Mouse (Mus musculus) embryonic facial prominence, embryonic 13.5 days (tissue): ENCODE data around the gene Ncor2. TPM values are rescaled to one million over a fixed set of nuclear protein-coding genes. Genes with fewer than 3 reads are reported as not detected.

Experiments
- ATAC-seq: fragments of 200-750 bp; cut with Nextera tagmentation; 2 replicates; pipeline ENCODE4 v1.8.0; 2017; ENCODE audit warnings: low read depth; ENCODE audit not compliant: insufficient number of reproducible peaks, insufficient read depth, low FRiP score, low TSS enrichment
- H3K27ac ChIP-seq: fragments of 300-500 bp; sonication (generic); 2 replicates; pipeline ENCODE4 v1.5.1; 2015; ENCODE audit warnings: moderate library complexity, mild to moderate bottlenecking, inconsistent platforms
- H3K27me3 ChIP-seq: fragments of 300-500 bp; sonication (generic); 2 replicates; pipeline ENCODE4 v1.6.1; 2015; ENCODE audit warnings: mild to moderate bottlenecking, inconsistent platforms
- H3K36me3 ChIP-seq: fragments of 300-500 bp; sonication (generic); 2 replicates; pipeline ENCODE4 v1.6.1; 2015; ENCODE audit warnings: mild to moderate bottlenecking, inconsistent platforms
- H3K4me1 ChIP-seq: fragments of 300-500 bp; sonication (generic); 2 replicates; pipeline ENCODE4 v1.6.1; 2015; ENCODE audit warnings: inconsistent platforms
- H3K4me2 ChIP-seq: fragments of 300-500 bp; sonication (generic); 2 replicates; pipeline ENCODE4 v1.6.1; 2015; ENCODE audit warnings: moderate library complexity, mild to moderate bottlenecking, inconsistent platforms
- H3K4me3 ChIP-seq: fragments of 300-500 bp; sonication (generic); 2 replicates; pipeline ENCODE4 v1.5.1; 2015; ENCODE audit warnings: mild to moderate bottlenecking, inconsistent platforms
- H3K9ac ChIP-seq: fragments of 300-500 bp; sonication (generic); 2 replicates; pipeline ENCODE4 v1.6.1; 2015; ENCODE audit warnings: mild to moderate bottlenecking, inconsistent platforms
- H3K9me3 ChIP-seq: fragments of 300-500 bp; sonication (generic); 2 replicates; pipeline ENCODE4 v1.6.1; 2016; ENCODE audit warnings: inconsistent platforms
- whole genome bisulfite sequencing: fragments of 180-500 bp; shearing (Covaris S2); methylation state at CpG from one replicate; pipeline ENCODE4 v1.1.7; 2015; ENCODE audit warnings: mixed read lengths; 5-methylcytosine and 5-hydroxymethylcytosine counted together
- polyA plus RNA-seq: library from polyadenylated mRNA; unstranded; fragments of >200 nt; fragmentation: Nextera tagmentation; extraction: Ambion mirVana; gene quantifications from 2 replicates; pipeline ENCODE4 v1.2.1, GENCODE M21; 2015

Gene Ncor2
- 35.1 and 36.2 TPM in 2 replicates for polyA plus RNA-seq

DNA sequence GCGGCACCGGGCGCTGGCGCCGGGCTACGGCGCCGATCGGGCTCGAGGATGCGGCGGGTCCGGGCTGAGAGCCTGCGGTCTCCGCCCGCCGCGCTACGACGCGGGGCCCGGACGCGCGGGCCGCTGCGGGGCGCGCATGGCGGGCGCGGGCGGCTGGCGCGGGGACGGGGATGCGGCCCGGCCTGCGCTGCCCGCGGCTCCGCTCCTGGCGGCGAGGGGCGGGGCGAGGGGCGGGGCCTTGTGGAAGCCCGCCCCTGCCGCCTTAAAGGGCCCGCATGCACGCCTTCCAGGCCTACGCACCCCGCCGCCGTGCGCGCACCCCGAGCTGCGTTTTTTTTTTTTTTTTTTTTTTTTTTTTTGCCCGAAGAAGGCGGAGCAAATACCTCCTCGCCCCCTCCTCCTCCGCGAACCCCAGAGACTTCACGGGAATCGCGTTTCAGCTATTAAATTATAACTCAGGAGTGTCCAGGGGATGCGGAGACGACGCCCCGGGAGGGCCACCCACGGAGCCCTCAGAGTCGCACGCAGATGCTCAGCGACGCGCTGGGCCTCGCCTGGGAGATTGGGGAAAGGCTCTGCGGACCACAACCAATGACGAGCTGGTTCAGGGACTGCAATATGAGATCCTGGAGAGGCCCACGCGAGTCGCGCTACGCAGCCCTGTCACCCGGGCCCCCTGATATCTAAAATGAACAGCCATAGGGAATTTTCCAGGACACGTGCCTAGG lies at the start of gene Ncor2:
Gene Ncor2 (minus strand): TSS at position 213 of the 728 bp plus-strand sequence.
- under 1% methylated on average over 57 of the region's 87 CpGs for WGBS

DNA sequence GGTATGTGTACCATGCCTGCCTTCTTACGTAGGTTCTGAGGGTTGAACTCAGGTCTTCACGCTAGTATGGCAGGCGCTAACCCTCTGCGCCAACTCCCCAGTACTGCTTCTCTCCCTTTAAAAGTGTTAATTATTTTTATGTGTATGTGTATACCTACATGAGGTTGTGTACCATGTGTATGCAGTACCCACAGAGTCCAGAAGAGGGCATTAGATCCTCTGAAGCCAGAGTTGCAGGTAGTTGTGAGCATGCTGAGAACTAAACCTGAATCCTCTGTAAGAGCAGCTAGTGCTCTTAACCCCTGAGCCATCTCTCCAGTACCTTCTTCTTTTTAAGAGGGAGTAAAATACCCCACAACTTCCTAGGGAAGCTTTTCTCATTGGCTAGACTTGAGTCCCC lies 48.7 kb upstream of the Ncor2 start:
- no peak for ATAC-seq
- peaks cover 6% of the 10 kb centered on the region for H3K9me3 ChIP-seq
- no peak overlapping the region for H3K4me2 ChIP-seq
- no peaks in the 10 kb centered on the region for H3K36me3 ChIP-seq
- H3K4me1 ChIP-seq, result peaks cover 8% of the 10 kb centered on the region; the same call in 1 of the 2 replicates
- H3K27ac ChIP-seq, result no peak overlapping the region
- H3K27me3 ChIP-seq, result no peaks in the 10 kb centered on the region
- H3K9ac ChIP-seq, result no peak overlapping the region
- 94% methylated on average over 4 of the region's 4 CpGs for whole genome bisulfite sequencing
- H3K4me3 ChIP-seq, result no peak overlapping the region

More for the DNA sequence above, at the start of gene Ncor2:
- no peaks in the 10 kb centered on the region for H3K9me3 ChIP-seq
- ATAC-seq, result peak; percentile 71
- H3K36me3 ChIP-seq, result no peaks in the 10 kb centered on the region
- H3K4me1 ChIP-seq, result peaks cover 59% of the 10 kb centered on the region
- H3K9ac ChIP-seq, result peak within 1 kb of the TSS; percentile 95
- H3K4me3 ChIP-seq, result peak within 1 kb of the TSS; percentile 90
- H3K27ac ChIP-seq, result peak within 1 kb of the TSS; percentile 97
- no peaks in the 10 kb centered on the region for H3K27me3 ChIP-seq
- peak within 1 kb of the TSS; percentile 87 for H3K4me2 ChIP-seq

- H3K9ac ChIP-seq, result no peak overlapping the region
- no peak for ATAC-seq
- no peak overlapping the region for H3K4me3 ChIP-seq
- no peaks in the 10 kb centered on the region for H3K36me3 ChIP-seq
- peaks cover 6% of the 10 kb centered on the region for H3K9me3 ChIP-seq
- H3K4me1 ChIP-seq, result peaks cover 8% of the 10 kb centered on the region; the same call in 1 of the 2 replicates
- H3K4me2 ChIP-seq, result no peak overlapping the region
- 69% methylated on average over 12 of the region's 12 CpGs for WGBS
- no peaks in the 10 kb centered on the region for H3K27me3 ChIP-seq
- no peak overlapping the region for H3K27ac ChIP-seq
These were observed 47.2 kb upstream of the Ncor2 start for GRCm38 (mm10) chr5:125226229-125226634.

- no peak for ATAC-seq
- Histone ChIP-seq H3K4me2 (no peak overlapping the region), H3K9ac (no peak overlapping the region), H3K4me3 (no peak overlapping the region), H3K4me1 (peaks cover 7% of the 10 kb centered on the region; the same call in 1 of the 2 replicates), H3K27ac (no peak overlapping the region), H3K36me3 (no peaks in the 10 kb centered on the region), H3K27me3 (no peaks in the 10 kb centered on the region), H3K9me3 (peaks cover 6% of the 10 kb centered on the region)
- WGBS, result 26% methylated on average over 3 of the region's 3 CpGs
These were observed 45.9 kb upstream of the Ncor2 start for GRCm38 (mm10) chr5:125224925-125225324.

DNA sequence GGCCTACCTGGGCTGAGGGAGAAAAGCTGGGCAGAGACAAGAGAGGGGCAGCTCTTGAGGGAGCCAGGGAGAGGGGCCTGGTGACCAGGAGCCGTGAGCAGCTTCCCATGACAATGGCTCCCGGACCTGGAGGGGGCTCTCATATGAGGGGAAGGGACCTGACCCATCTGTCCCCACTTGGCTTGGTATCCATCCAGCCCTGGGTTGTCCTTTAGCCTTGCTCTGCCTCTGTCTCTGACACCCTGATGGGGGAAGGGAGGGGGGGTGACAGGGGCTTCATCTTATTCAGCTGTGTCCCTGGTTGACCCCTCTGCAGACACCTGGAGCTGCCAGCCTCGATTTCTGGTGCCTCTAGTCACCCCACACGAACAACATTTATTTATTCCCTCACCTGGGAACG lies 44.9 kb upstream of the Ncor2 start:
- Histone ChIP-seq H3K36me3 (no peaks in the 10 kb centered on the region), H3K27me3 (no peaks in the 10 kb centered on the region), H3K27ac (no peak overlapping the region), H3K4me3 (no peak overlapping the region), H3K4me2 (no peak overlapping the region), H3K4me1 (peaks cover 5% of the 10 kb centered on the region; the same call in 1 of the 2 replicates), H3K9me3 (peaks cover 6% of the 10 kb centered on the region), H3K9ac (no peak overlapping the region)
- no peak for ATAC-seq
- WGBS, result 64% methylated on average over 5 of the region's 5 CpGs

DNA sequence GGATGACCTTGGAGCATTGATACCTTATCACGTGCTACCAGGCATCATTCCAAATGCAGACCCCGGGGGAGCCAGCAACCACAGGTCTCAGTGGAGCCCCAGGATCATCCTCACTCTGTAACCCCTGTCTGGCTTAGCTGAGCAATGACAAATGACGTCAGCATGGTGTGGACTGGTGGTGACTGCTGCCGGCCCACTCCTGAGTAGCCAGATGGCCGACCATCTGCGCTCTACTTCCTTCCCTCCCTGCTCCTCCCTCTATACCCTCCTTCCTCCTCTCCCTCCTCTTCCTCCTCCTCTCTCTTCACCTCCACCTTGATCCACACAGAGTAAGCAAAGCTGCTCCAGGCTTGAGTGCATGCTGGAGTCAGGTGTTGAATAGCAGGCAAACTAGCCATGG lies 43.7 kb upstream of the Ncor2 start:
- no peak overlapping the region for H3K4me3 ChIP-seq
- peaks cover 5% of the 10 kb centered on the region; the same call in 1 of the 2 replicates for H3K4me1 ChIP-seq
- peaks cover 4% of the 10 kb centered on the region for H3K9me3 ChIP-seq
- no peak overlapping the region for H3K4me2 ChIP-seq
- ATAC-seq, result no peak
- 72% methylated on average over 6 of the region's 6 CpGs for WGBS
- no peak overlapping the region for H3K9ac ChIP-seq
- H3K27ac ChIP-seq, result no peak overlapping the region
- 0 out of 2 replicates have a peak, but pooled peaks cover 3% of the 10 kb centered on the region for H3K27me3 ChIP-seq
- no peaks in the 10 kb centered on the region for H3K36me3 ChIP-seq

- H3K9me3 ChIP-seq, result no peaks in the 10 kb centered on the region
- 57% methylated on average over 3 of the region's 3 CpGs for WGBS
- 0 out of 2 replicates have a peak, but pooled peaks have one; percentile 44 for ATAC-seq
These were observed 42.8 kb upstream of the Ncor2 start for GRCm38 (mm10) chr5:125221868-125222267.

DNA sequence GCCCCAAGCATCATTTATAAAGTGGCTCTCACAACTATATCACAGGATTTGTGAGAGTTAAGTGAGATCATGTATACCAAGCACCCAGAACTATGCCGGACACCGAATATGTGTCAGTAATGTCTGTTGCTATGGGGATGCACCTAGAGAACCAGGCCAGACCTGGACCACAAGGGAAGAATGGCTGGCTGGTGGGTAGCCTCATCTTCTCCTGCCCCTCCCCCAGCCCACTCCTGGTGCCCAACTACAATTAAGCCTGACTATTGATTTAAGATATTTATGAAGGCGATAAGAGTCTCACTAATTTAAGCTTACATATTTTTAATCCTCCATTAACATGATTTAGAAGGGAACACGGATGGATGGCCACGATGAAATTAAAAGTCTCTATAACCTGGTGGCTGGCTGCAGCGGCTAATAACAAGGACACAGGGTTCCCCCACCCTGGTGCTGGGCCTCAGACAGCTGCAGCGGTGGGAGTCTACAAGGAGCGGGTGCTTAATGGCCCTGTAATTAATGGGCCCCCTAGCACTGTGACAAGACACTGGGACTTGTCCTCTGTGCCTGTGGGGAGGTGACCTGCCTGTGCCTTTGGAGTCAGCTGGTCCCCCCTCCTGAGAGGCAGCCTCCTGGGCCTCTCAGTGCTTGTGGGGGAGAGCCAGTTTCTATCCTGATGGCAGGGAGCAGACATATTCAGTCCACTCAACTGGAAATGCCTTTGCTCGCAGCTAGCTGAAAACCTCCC lies 38.6 kb upstream of the Ncor2 start:
- Histone ChIP-seq H3K36me3 (no peaks in the 10 kb centered on the region), H3K27me3 (0 out of 2 replicates have a peak, but pooled peaks cover 6% of the 10 kb centered on the region), H3K4me3 (no peak overlapping the region), H3K27ac (no peak overlapping the region), H3K9ac (no peak overlapping the region), H3K9me3 (no peaks in the 10 kb centered on the region), H3K4me1 (peaks cover 17% of the 10 kb centered on the region), H3K4me2 (no peak overlapping the region)
- 78% methylated on average over 9 of the region's 9 CpGs for WGBS
- ATAC-seq, result no peak

More at GRCm38 (mm10) chr5:125221868-125222267, 42.8 kb upstream of the Ncor2 start:
- Histone ChIP-seq H3K4me3 (no peak overlapping the region), H3K27me3 (0 out of 2 replicates have a peak, but pooled peaks cover 3% of the 10 kb centered on the region), H3K36me3 (no peaks in the 10 kb centered on the region), H3K4me1 (peaks cover 5% of the 10 kb centered on the region; the same call in 1 of the 2 replicates), H3K27ac (peak overlapping the region; percentile 7; the same call in 1 of the 2 replicates), H3K4me2 (no peak overlapping the region), H3K9ac (no peak overlapping the region)

DNA sequence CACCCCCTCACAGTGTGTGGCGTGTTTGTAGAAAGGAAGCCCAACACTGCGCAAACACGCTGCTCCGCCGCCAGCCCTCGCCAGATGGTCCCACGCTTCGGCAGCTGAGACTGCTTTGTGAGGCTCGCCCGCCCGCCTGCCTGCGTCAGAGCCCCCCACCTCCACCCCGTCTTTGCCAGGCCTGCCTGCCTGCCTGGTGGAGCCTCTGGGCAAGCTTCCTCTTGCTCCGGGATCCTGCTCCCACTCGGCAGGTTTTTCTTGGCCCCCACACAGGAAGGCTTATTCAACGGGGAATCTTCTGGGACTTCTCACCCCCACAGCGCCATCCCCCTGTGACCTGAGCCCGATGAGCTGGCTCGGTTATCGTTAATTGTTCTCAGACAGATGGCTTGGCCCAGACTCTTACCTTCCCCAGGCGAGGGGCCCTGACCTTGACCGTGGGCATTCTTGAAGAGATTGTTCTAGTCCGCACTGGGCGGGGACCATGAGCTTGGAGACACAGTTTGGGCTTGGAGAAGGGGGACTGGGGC lies 37.0 kb upstream of the Ncor2 start:
- H3K4me2 ChIP-seq, result peak overlapping the region; percentile 59
- peaks cover 17% of the 10 kb centered on the region for H3K4me1 ChIP-seq
- H3K9ac ChIP-seq, result peak overlapping the region; percentile 71
- 4% methylated on average over 24 of the region's 24 CpGs for WGBS
- H3K4me3 ChIP-seq, result peak overlapping the region; percentile 33
- 0 out of 2 replicates have a peak, but pooled peaks cover 6% of the 10 kb centered on the region for H3K27me3 ChIP-seq
- peak overlapping the region; percentile 94 for H3K27ac ChIP-seq
- no peaks in the 10 kb centered on the region for H3K36me3 ChIP-seq
- H3K9me3 ChIP-seq, result no peaks in the 10 kb centered on the region
- peak; percentile 77 for ATAC-seq

GRCm38 (mm10) chr5:125215346-125215929 lies 36.4 kb upstream of the Ncor2 start:
- H3K36me3 ChIP-seq, result no peaks in the 10 kb centered on the region

DNA sequence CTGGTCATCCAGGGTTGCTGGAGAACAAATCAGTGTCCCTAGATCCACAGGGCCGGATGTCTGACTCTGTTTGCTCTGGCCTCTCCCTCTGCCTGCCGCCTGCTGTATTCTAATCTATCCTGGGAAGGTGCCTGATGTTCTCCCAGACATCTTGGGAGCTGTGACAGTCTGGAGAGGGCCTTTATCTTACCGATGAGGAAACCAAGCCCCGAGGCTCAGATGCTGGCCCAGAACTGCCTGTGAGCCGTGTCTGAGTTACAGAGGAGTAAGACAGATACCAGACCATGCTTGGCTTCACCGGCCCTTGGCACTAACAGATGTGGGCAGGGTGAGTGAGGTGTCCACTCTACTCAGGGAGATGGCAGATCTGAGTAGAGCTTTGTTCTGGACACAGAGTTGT lies 35.0 kb upstream of the Ncor2 start:
- ATAC-seq, result no peak
- no peak overlapping the region for H3K27ac ChIP-seq
- H3K4me3 ChIP-seq, result no peak overlapping the region
- 86% methylated on average over 6 of the region's 6 CpGs for WGBS
- 0 out of 2 replicates have a peak, but pooled peaks cover 6% of the 10 kb centered on the region for H3K27me3 ChIP-seq
- H3K36me3 ChIP-seq, result no peaks in the 10 kb centered on the region
- no peaks in the 10 kb centered on the region for H3K9me3 ChIP-seq
- H3K4me1 ChIP-seq, result peaks cover 17% of the 10 kb centered on the region
- no peak overlapping the region for H3K4me2 ChIP-seq
- H3K9ac ChIP-seq, result no peak overlapping the region

More at GRCm38 (mm10) chr5:125215346-125215929, 36.4 kb upstream of the Ncor2 start:
- Histone ChIP-seq H3K4me3 (peak overlapping the region; percentile 33), H3K27ac (peak overlapping the region; percentile 94), H3K9me3 (no peaks in the 10 kb centered on the region), H3K4me1 (peaks cover 17% of the 10 kb centered on the region), H3K4me2 (peak overlapping the region; percentile 59), H3K9ac (peak overlapping the region; percentile 71), H3K27me3 (0 out of 2 replicates have a peak, but pooled peaks cover 6% of the 10 kb centered on the region)
- ATAC-seq, result peak; percentile 29; the same call in 1 of the 2 replicates
- 19% methylated on average over 11 of the region's 11 CpGs for WGBS
